Mouse (Mus musculus) heart, embryonic 10.5 days (tissue): Measurements from ENCODE around the gene Ndufaf2. TPM values are rescaled to one million over a fixed set of nuclear protein-coding genes. Genes with fewer than 3 reads are reported as not detected.

Experiments
- DNase-seq: peaks from one replicate; pipeline ENCODE4 v3.0.0-alpha.2; 2017; ENCODE audit warnings: low spot score
- H3K27ac ChIP-seq: fragments of 300-500 bp; sonication (generic); 2 replicates; pipeline ENCODE4 v1.5.1; 2016; ENCODE audit warnings: mild to moderate bottlenecking
- H3K27me3 ChIP-seq: fragments of 300-500 bp; sonication (generic); 2 replicates; pipeline ENCODE4 v1.6.1; 2016; ENCODE audit warnings: mild to moderate bottlenecking; ENCODE audit not compliant: poor library complexity, insufficient read depth, severe bottlenecking
- H3K36me3 ChIP-seq: fragments of 300-500 bp; sonication (generic); 2 replicates; pipeline ENCODE4 v1.6.1; 2016; ENCODE audit warnings: mild to moderate bottlenecking, moderate library complexity
- H3K4me1 ChIP-seq: fragments of 300-500 bp; sonication (generic); 2 replicates; pipeline ENCODE4 v1.6.1; 2016; ENCODE audit warnings: mild to moderate bottlenecking
- H3K4me3 ChIP-seq: fragments of 300-500 bp; sonication (generic); 2 replicates; pipeline ENCODE4 v1.5.1; 2016; ENCODE audit warnings: mild to moderate bottlenecking, moderate library complexity
- H3K9me3 ChIP-seq: fragments of 300-500 bp; sonication (generic); 2 replicates; pipeline ENCODE4 v1.6.1; 2016; ENCODE audit warnings: mild to moderate bottlenecking, moderate library complexity
- whole genome bisulfite sequencing: fragments of 180-500 bp; shearing (Covaris S2); methylation state at CpG from one replicate; pipeline ENCODE4 v1.1.7; 2016; 5-methylcytosine and 5-hydroxymethylcytosine counted together
- polyA plus RNA-seq: library from polyadenylated mRNA; unstranded; fragments of >200 nt; fragmentation: Nextera tagmentation; extraction: Ambion mirVana; gene quantifications from 2 replicates; pipeline ENCODE4 v1.2.1, GENCODE M21; 2016

The Ndufaf2 gene
- polyA plus RNA-seq, 1 experiment from 2014 or later: 73.5 TPM

GRCm38 (mm10) chr13:108100700-108101099 lies 57.7 kb downstream of the Ndufaf2 start:
- Histone ChIP-seq H3K4me3 (no peak overlapping the region), H3K27ac (no peak overlapping the region), H3K9me3 (no peaks in the 10 kb centered on the region), H3K27me3 (no peaks in the 10 kb centered on the region), H3K4me1 (peaks cover 8% of the 10 kb centered on the region), H3K36me3 (no peaks in the 10 kb centered on the region)
- 32% methylated on average over 2 of the region's 2 CpGs for WGBS
- DNase-seq: no peak

- Histone ChIP-seq H3K4me3 (no peak overlapping the region), H3K36me3 (no peaks in the 10 kb centered on the region), H3K9me3 (no peaks in the 10 kb centered on the region), H3K27me3 (no peaks in the 10 kb centered on the region), H3K4me1 (peaks cover 11% of the 10 kb centered on the region), H3K27ac (peak overlapping the region; percentile 22; the same call in 1 of the 2 replicates)
- DNase-seq: no peak
- WGBS: 42% methylated on average over 7 of the region's 7 CpGs
Observed at GRCm38 (mm10) chr13:108096446-108096845, 62.0 kb downstream of the Ndufaf2 start.

- H3K4me1 ChIP-seq: peaks cover 11% of the 10 kb centered on the region
- no peak for DNase-seq
- no peaks in the 10 kb centered on the region for H3K9me3 ChIP-seq
- 83% methylated on average over 7 of the region's 7 CpGs for WGBS
- H3K36me3 ChIP-seq: no peaks in the 10 kb centered on the region
- H3K27me3 ChIP-seq: no peaks in the 10 kb centered on the region
- no peak overlapping the region for H3K4me3 ChIP-seq
- H3K27ac ChIP-seq: no peak overlapping the region
Observed at GRCm38 (mm10) chr13:108095617-108096016, 62.8 kb downstream of the Ndufaf2 start.

GRCm38 (mm10) chr13:108094681-108095080 lies 63.7 kb downstream of the Ndufaf2 start:
- WGBS: 85% methylated on average over 5 of the region's 5 CpGs

GRCm38 (mm10) chr13:108092290-108092689 lies 66.1 kb downstream of the Ndufaf2 start:
- Histone ChIP-seq H3K4me3 (no peak overlapping the region), H3K36me3 (no peaks in the 10 kb centered on the region), H3K4me1 (peaks cover 11% of the 10 kb centered on the region), H3K27me3 (no peaks in the 10 kb centered on the region), H3K27ac (no peak overlapping the region), H3K9me3 (no peaks in the 10 kb centered on the region)
- WGBS: 88% methylated on average over 7 of the region's 7 CpGs
- no peak for DNase-seq

More at GRCm38 (mm10) chr13:108094681-108095080, 63.7 kb downstream of the Ndufaf2 start:
- no peaks in the 10 kb centered on the region for H3K27me3 ChIP-seq
- H3K9me3 ChIP-seq: no peaks in the 10 kb centered on the region
- H3K27ac ChIP-seq: no peak overlapping the region
- peaks cover 11% of the 10 kb centered on the region for H3K4me1 ChIP-seq
- DNase-seq: no peak
- no peak overlapping the region for H3K4me3 ChIP-seq
- no peaks in the 10 kb centered on the region for H3K36me3 ChIP-seq

- Histone ChIP-seq H3K27ac (no peak overlapping the region), H3K27me3 (no peaks in the 10 kb centered on the region), H3K9me3 (no peaks in the 10 kb centered on the region), H3K36me3 (no peaks in the 10 kb centered on the region), H3K4me1 (no peaks in the 10 kb centered on the region), H3K4me3 (no peak overlapping the region)
- WGBS: 67% methylated on average over 4 of the region's 4 CpGs
- DNase-seq: no peak
Observed at GRCm38 (mm10) chr13:108086724-108087123, 71.7 kb downstream of the Ndufaf2 start.

GRCm38 (mm10) chr13:108086036-108086435 lies 72.4 kb downstream of the Ndufaf2 start:
- Histone ChIP-seq H3K4me3 (no peak overlapping the region), H3K4me1 (no peaks in the 10 kb centered on the region), H3K27me3 (no peaks in the 10 kb centered on the region), H3K9me3 (no peaks in the 10 kb centered on the region), H3K27ac (no peak overlapping the region), H3K36me3 (no peaks in the 10 kb centered on the region)
- WGBS: 83% methylated on average over 5 of the region's 5 CpGs
- DNase-seq: no peak

- Histone ChIP-seq H3K9me3 (no peaks in the 10 kb centered on the region), H3K4me3 (no peak overlapping the region), H3K27me3 (no peaks in the 10 kb centered on the region), H3K4me1 (no peaks in the 10 kb centered on the region), H3K27ac (no peak overlapping the region), H3K36me3 (no peaks in the 10 kb centered on the region)
- 95% methylated on average over 4 of the region's 4 CpGs for WGBS
- DNase-seq: no peak
Observed at GRCm38 (mm10) chr13:108084086-108084485, 74.3 kb downstream of the Ndufaf2 start.

GRCm38 (mm10) chr13:108077901-108078300 lies 80.5 kb downstream of the Ndufaf2 start:
- no peaks in the 10 kb centered on the region for H3K27me3 ChIP-seq
- H3K27ac ChIP-seq: no peak overlapping the region
- peak; percentile 48 for DNase-seq
- H3K4me1 ChIP-seq: no peaks in the 10 kb centered on the region
- H3K36me3 ChIP-seq: no peaks in the 10 kb centered on the region
- WGBS: 84% methylated on average over 4 of the region's 4 CpGs
- H3K9me3 ChIP-seq: no peaks in the 10 kb centered on the region
- no peak overlapping the region for H3K4me3 ChIP-seq

- Histone ChIP-seq H3K27ac (no peak overlapping the region), H3K27me3 (no peaks in the 10 kb centered on the region), H3K4me3 (no peak overlapping the region), H3K9me3 (no peaks in the 10 kb centered on the region), H3K36me3 (no peaks in the 10 kb centered on the region), H3K4me1 (no peaks in the 10 kb centered on the region)
- peak; percentile 70 for DNase-seq
- 81% methylated on average over 6 of the region's 6 CpGs for WGBS
Observed at GRCm38 (mm10) chr13:108077476-108077875, 80.9 kb downstream of the Ndufaf2 start.

GRCm38 (mm10) chr13:108070171-108070570 lies 88.3 kb downstream of the Ndufaf2 start:
- Histone ChIP-seq H3K27ac (no peak overlapping the region), H3K4me3 (no peak overlapping the region), H3K9me3 (no peaks in the 10 kb centered on the region), H3K27me3 (no peaks in the 10 kb centered on the region), H3K36me3 (no peaks in the 10 kb centered on the region), H3K4me1 (no peaks in the 10 kb centered on the region)
- 91% methylated on average over 10 of the region's 10 CpGs for WGBS
- DNase-seq: no peak

GRCm38 (mm10) chr13:108069151-108069550 lies 89.3 kb downstream of the Ndufaf2 start:
- 69% methylated on average over 4 of the region's 4 CpGs for WGBS
- H3K27me3 ChIP-seq: no peaks in the 10 kb centered on the region
- no peaks in the 10 kb centered on the region for H3K36me3 ChIP-seq
- no peak overlapping the region for H3K4me3 ChIP-seq
- no peak overlapping the region for H3K27ac ChIP-seq
- no peaks in the 10 kb centered on the region for H3K9me3 ChIP-seq
- DNase-seq: no peak
- no peaks in the 10 kb centered on the region for H3K4me1 ChIP-seq

GRCm38 (mm10) chr13:108066021-108066420 lies 92.4 kb downstream of the Ndufaf2 start:
- no peak for DNase-seq
- H3K36me3 ChIP-seq: no peaks in the 10 kb centered on the region
- H3K4me1 ChIP-seq: no peaks in the 10 kb centered on the region
- no peak overlapping the region for H3K27ac ChIP-seq
- 86% methylated on average over 2 of the region's 2 CpGs for WGBS
- H3K27me3 ChIP-seq: no peaks in the 10 kb centered on the region
- H3K9me3 ChIP-seq: no peaks in the 10 kb centered on the region
- no peak overlapping the region for H3K4me3 ChIP-seq

- WGBS: 86% methylated on average over 6 of the region's 6 CpGs
- no peaks in the 10 kb centered on the region for H3K27me3 ChIP-seq
Observed at GRCm38 (mm10) chr13:108064331-108064730, 94.1 kb downstream of the Ndufaf2 start.

More at GRCm38 (mm10) chr13:108064331-108064730, 94.1 kb downstream of the Ndufaf2 start:
- no peaks in the 10 kb centered on the region for H3K4me1 ChIP-seq
- DNase-seq: no peak
- H3K4me3 ChIP-seq: no peak overlapping the region
- H3K9me3 ChIP-seq: no peaks in the 10 kb centered on the region
- no peak overlapping the region for H3K27ac ChIP-seq
- H3K36me3 ChIP-seq: no peaks in the 10 kb centered on the region
